Mouse (Mus musculus) cerebellum, adult 11-12 months (tissue): Measurements from ENCODE around the gene Gm16485.

ENCODE experiments used
- DNase-seq: peaks from one replicate; pipeline ENCODE4 v3.0.0; 2022

Gene Gm16485

GRCm38 (mm10) chr9:8971491-8971890 lies at the start of gene Gm16485:
Gene Gm16485, plus strand, starts transcription at chr9:8971791.
- no peak for DNase-seq

GRCm38 (mm10) chr9:8927561-8927960 lies 44.0 kb upstream of the Gm16485 start:
- DNase-seq: no peak

GRCm38 (mm10) chr9:8937753-8938152 lies 33.8 kb upstream of the Gm16485 start:
- DNase-seq: no peak

- DNase-seq: no peak
These were observed 18.3 kb upstream of the Gm16485 start for GRCm38 (mm10) chr9:8953306-8953705.

GRCm38 (mm10) chr9:8964512-8965133 lies 7.0 kb upstream of the Gm16485 start:
- peak; percentile 4 for DNase-seq

- no peak for DNase-seq
These were observed 1.4 kb upstream of the Gm16485 start for GRCm38 (mm10) chr9:8970240-8970639.

GRCm38 (mm10) chr9:8977775-8978174 lies 6.2 kb downstream of the Gm16485 start:
- no peak for DNase-seq

- DNase-seq: no peak
These were observed 10.7 kb downstream of the Gm16485 start for GRCm38 (mm10) chr9:8982315-8982714.

- DNase-seq: no peak
These were observed 24.9 kb downstream of the Gm16485 start for GRCm38 (mm10) chr9:8996494-8996893.

GRCm38 (mm10) chr9:9001170-9001569 lies 29.6 kb downstream of the Gm16485 start:
- DNase-seq: no peak

GRCm38 (mm10) chr9:9015108-9015507 lies 43.5 kb downstream of the Gm16485 start:
- DNase-seq: no peak
